Mouse (Mus musculus) thymus, adult 2 months (tissue): Measurements from ENCODE around the gene Slc12a3.

Experiments
- CTCF ChIP-seq: fragments of 200-500 bp; IDR thresholded peaks from 2 replicates; pipeline ENCODE4 v1.5.1; 2012; ENCODE audit warnings: mild to moderate bottlenecking, control low read depth, low read length, moderate library complexity, borderline replicate concordance; ENCODE audit not compliant: control insufficient read depth, poor library complexity, insufficient read depth; ENCODE audit errors: extremely low read depth
- POLR2A ChIP-seq: fragments of 200-500 bp; IDR thresholded peaks from 2 replicates; pipeline ENCODE4 v1.6.1; 2012; ENCODE audit warnings: mild to moderate bottlenecking, low read length, control low read depth, moderate library complexity; ENCODE audit not compliant: control insufficient read depth, poor library complexity, insufficient read depth; ENCODE audit errors: extremely low read depth

GRCm38 (mm10) chr8:94343290-94343689 lies 14.3 kb downstream of the Slc12a3 start:
- TF ChIP-seq CTCF (no peak), POLR2A (no peak)
